Mouse (Mus musculus): ENCODE measurements at regions not wholly inside any gene's neighbourhood (a gene's known extent, or its start where the extent isn't known, plus 50 kb on each side); places are given as distances from the start of the nearest gene placed in this dataset.

DNA sequence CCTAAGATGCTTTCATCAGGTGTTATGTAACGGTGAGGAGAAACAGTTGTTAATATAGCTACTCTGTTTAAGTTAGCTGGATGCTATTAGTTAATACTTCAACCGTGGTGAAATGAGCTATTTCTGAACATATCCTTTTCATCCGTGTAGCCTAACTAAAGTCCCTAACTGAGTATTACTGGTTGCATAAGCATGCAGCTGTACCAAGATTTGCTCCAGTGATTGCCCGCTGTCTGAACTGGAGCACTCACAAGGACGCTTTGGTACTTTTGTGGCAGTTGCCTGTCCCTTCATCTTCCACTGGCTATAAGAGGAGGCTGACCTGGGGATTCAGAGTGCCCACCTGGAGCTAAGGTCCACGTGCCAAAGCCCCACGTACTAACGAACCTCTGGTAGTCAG, 65.3 kb upstream of the Lnx1 start:
- no peak for DNase-seq

- no peak for DNase-seq
Measured at GRCm38 (mm10) chr5:74766211-74766610, 63.5 kb upstream of the Lnx1 start.

GRCm38 (mm10) chr5:74765061-74765767, 62.5 kb upstream of the Lnx1 start:
- no peak for DNase-seq

DNA sequence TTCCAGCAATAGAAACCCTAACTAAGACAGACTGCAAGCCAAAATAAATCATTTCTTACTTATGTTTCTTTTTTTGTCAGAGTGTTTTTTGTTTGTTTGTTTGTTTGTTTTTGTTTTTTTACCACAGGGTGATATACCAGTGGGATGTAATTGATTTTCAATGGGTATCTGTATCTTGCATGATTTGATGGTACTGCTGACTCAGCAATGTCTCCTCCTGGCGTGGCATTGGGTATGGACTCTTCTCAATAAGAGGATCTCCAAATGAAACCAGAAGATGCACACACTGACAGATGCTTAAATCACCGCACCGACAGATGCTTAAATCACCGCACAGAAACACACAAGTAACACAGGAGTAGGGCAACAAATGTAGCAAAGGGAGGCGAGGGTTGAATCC, 54.8 kb upstream of the Lnx1 start:
- no peak for DNase-seq

DNA sequence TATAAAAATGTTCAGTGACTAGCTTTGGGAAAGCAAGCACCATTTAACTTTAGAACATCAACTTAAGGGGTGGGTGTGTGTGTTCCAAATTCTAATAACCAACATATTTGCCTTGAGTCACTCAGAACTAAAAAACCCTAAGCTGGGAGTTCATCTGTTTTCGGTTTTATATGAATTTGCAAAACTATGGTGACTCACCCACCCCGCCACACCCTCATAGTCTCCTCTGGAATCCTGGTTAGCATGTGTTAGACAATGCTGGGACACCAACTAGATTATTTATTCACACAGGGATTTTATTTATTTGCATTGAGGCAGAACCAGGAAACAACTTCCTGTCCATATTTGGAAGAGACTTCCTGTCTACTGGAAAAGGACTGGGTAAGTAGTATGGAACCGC, 50.2 kb upstream of the Lnx1 start:
- DNase-seq = no peak
